Comparison of ENCODE assay signal across 22 mouse cellular contexts in the genomic region with DNA sequence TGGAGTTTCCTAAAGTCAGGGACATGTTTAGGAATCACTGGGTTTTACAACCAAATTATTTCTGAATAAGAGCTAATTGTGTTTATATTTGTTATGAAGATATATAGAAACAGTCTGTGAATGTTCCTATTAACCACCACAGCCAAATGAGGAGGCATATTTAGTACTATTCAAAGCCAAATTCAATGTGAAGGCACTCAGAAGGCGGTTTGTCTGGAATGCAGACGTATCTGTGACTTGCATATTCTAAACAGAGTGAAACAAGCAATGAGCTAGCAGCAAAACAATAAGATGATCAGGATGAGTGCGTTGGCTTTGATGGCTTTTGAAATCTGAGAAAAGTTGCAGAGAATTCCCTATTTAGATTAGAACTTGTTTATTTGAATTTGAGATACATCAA.
A peak's percentile ranks its signal among the peaks of the same experiment; 100 is the strongest.
DNase-seq lines count a peak whose midpoint lies in the region; ATAC-seq and TF ChIP-seq lines count a peak whose summit lies in the region.
"Had no signal": no experiment of that assay in that cellular context is flagged by ENCODE, and none has a peak within 500 bp of the region (broad histone marks: within the 10 kb centered on the region; RNA-seq: fewer than 3 reads in every experiment).

No protein-coding gene starts in this region.

- H3K9me3 ChIP-seq in forebrain, embryonic 14.5 days (replicated peaks; ENCODE audit: control insufficient read depth, low read length): no peaks in the 10 kb centered on the region
- no peaks in the 10 kb centered on the region for H3K9me3 ChIP-seq in forebrain, embryonic 11.5 days (ENCODE audit: control insufficient read depth, low read length)
- H3K9me3 ChIP-seq in forebrain, postnatal 0 days (ENCODE audit: low read length): no peaks in the 10 kb centered on the region
- H3K9me3 ChIP-seq: embryonic facial prominence, embryonic 13.5 days; embryonic facial prominence, embryonic 15.5 days had no signal

- no peaks in the 10 kb centered on the region for H3K36me3 ChIP-seq in forebrain, embryonic 14.5 days (ENCODE audit: control insufficient read depth, insufficient read depth, low read length)
- H3K36me3 ChIP-seq in forebrain, embryonic 11.5 days (ENCODE audit: control insufficient read depth, insufficient read depth, low read length): no peaks in the 10 kb centered on the region
- no peaks in the 10 kb centered on the region for H3K36me3 ChIP-seq in forebrain, postnatal 0 days (ENCODE audit: insufficient read depth)
- H3K36me3 ChIP-seq: embryonic facial prominence, embryonic 13.5 days; embryonic facial prominence, embryonic 15.5 days had no signal

- no peak overlapping the region for H3K4me3 ChIP-seq in forebrain, embryonic 14.5 days (ENCODE audit: low read depth, low read length)
- no peak overlapping the region for H3K4me3 ChIP-seq in forebrain, embryonic 11.5 days (ENCODE audit: low read depth, low read length)
- no peak overlapping the region for H3K4me3 ChIP-seq in forebrain, postnatal 0 days (ENCODE audit: low read depth, low read length)
- H3K4me3 ChIP-seq: embryonic facial prominence, embryonic 13.5 days; embryonic facial prominence, embryonic 15.5 days; erythroblast, embryonic 14.5 days had no signal

- no peak overlapping the region for H3K9ac ChIP-seq in forebrain, embryonic 14.5 days (ENCODE audit: low read length)
- no peak overlapping the region for H3K9ac ChIP-seq in forebrain, embryonic 11.5 days (ENCODE audit: low read length)
- no peak overlapping the region for H3K9ac ChIP-seq in forebrain, postnatal 0 days
- H3K9ac ChIP-seq: embryonic facial prominence, embryonic 13.5 days; embryonic facial prominence, embryonic 15.5 days had no signal

- H3K4me2 ChIP-seq in forebrain, embryonic 14.5 days (ENCODE audit: low read length): no peak overlapping the region
- H3K4me2 ChIP-seq in forebrain, embryonic 11.5 days (ENCODE audit: low read depth, low read length, severe bottlenecking): no peak overlapping the region
- H3K4me2 ChIP-seq in forebrain, postnatal 0 days (ENCODE audit: low read depth): no peak overlapping the region
- H3K4me2 ChIP-seq: embryonic facial prominence, embryonic 13.5 days; embryonic facial prominence, embryonic 15.5 days had no signal

- TF ChIP-seq POLR2A in brain, embryonic 14.5 days (IDR thresholded peaks at IDR 0.05; ENCODE audit: borderline replicate concordance, extremely low read depth, insufficient read depth, insufficient read length, poor library complexity, severe bottlenecking): no peak

- whole genome bisulfite sequencing in forebrain, embryonic 14.5 days: 36% methylated on average over 3 of the region's 3 CpGs
- 68% methylated on average over 3 of the region's 3 CpGs for WGBS in forebrain, embryonic 11.5 days
- WGBS in forebrain, postnatal 0 days: 44% methylated on average over 3 of the region's 3 CpGs

- peak; percentile 44 for DNase-seq in forebrain, embryonic 14.5 days (ENCODE audit: low spot score)
- no peak for DNase-seq in forebrain, embryonic 11.5 days (ENCODE audit: low spot score)
- DNase-seq in Muller cell, postnatal 12 days (ENCODE audit: inconsistent ontology term): peak; percentile 42
- DNase-seq in brain, embryonic 14.5 days (ENCODE audit: low read depth): peak; percentile 54
- no peak for DNase-seq in forebrain, postnatal 0 days
- no peak for DNase-seq in left cerebral cortex, postnatal 10 days (ENCODE audit: extremely low spot score in 1 of 2, low spot score in 2 of 2)
- DNase-seq in frontal cortex, adult 2 months (ENCODE audit: extremely low spot score in 1 of 2, low spot score in 1 of 2): no peak
- DNase-seq: adrenal gland, adult 8-10 months; adrenal gland, postnatal 14 days; adrenal gland, postnatal 36 days; cerebellum, adult 11 months; cerebellum, adult 18-20 months; cerebellum, adult 8-10 months; cerebellum, adult 9-11 months; cerebellum, postnatal 14 days; cerebellum, postnatal 36 days; embryo, embryonic 11 days had no signal

- H3K4me1 ChIP-seq in forebrain, embryonic 14.5 days (ENCODE audit: control insufficient read depth, insufficient read depth, low read length): no peaks in the 10 kb centered on the region
- no peaks in the 10 kb centered on the region for H3K4me1 ChIP-seq in forebrain, embryonic 11.5 days (replicated peaks; ENCODE audit: control insufficient read depth, insufficient read depth, low read length)
- no peaks in the 10 kb centered on the region for H3K4me1 ChIP-seq in forebrain, postnatal 0 days (ENCODE audit: insufficient read depth)
- H3K4me1 ChIP-seq: embryonic facial prominence, embryonic 13.5 days; embryonic facial prominence, embryonic 15.5 days had no signal

- ATAC-seq in forebrain, embryonic 14.5 days: no peak
- ATAC-seq in forebrain, embryonic 11.5 days (replicated peaks; ENCODE audit: low FRiP score): no peak
- peak; percentile 42 for ATAC-seq in forebrain, postnatal 0 days
- ATAC-seq: activated CD4-positive, CD25-positive, alpha-beta regulatory T cell, adult 4 months; Patski had no signal

- H3K27ac ChIP-seq in forebrain, embryonic 14.5 days (ENCODE audit: low read depth, low read length): no peak overlapping the region
- H3K27ac ChIP-seq in forebrain, embryonic 11.5 days (ENCODE audit: low read depth, low read length): no peak overlapping the region
- H3K27ac ChIP-seq in forebrain, postnatal 0 days (ENCODE audit: low read depth, low read length): no peak overlapping the region
- H3K27ac ChIP-seq: embryonic facial prominence, embryonic 13.5 days; embryonic facial prominence, embryonic 15.5 days had no signal

- intact Hi-C loops in left cerebral cortex, postnatal 10 days (cut with DNase I): no loop called here

- TF ChIP-seq CTCF in brain, embryonic 14.5 days (IDR thresholded peaks at IDR 0.05; ENCODE audit: borderline replicate concordance, extremely low read depth, insufficient read depth, insufficient read length): no peak
- TF ChIP-seq CTCF in forebrain, postnatal 0 days (IDR thresholded peaks at IDR 0.05; ENCODE audit: low read depth): no peak

- no peaks in the 10 kb centered on the region for H3K27me3 ChIP-seq in forebrain, embryonic 14.5 days (replicated peaks; ENCODE audit: control insufficient read depth, insufficient read depth, low read length)
- no peaks in the 10 kb centered on the region for H3K27me3 ChIP-seq in forebrain, embryonic 11.5 days (ENCODE audit: control insufficient read depth, insufficient read depth, low read length)
- no peaks in the 10 kb centered on the region for H3K27me3 ChIP-seq in forebrain, postnatal 0 days (ENCODE audit: insufficient read depth, low read length)
- H3K27me3 ChIP-seq: embryonic facial prominence, embryonic 13.5 days; embryonic facial prominence, embryonic 15.5 days had no signal

Comparison
In these comparisons a context has a peak if more than half of its experiments do, and no peak if none do; other contexts are left out.
1. DNase-seq: peak in forebrain, embryonic 14.5 days (single experiment), Muller cell, postnatal 12 days (single experiment) and brain, embryonic 14.5 days (single experiment); none in forebrain, embryonic 11.5 days (single experiment), forebrain, postnatal 0 days (single experiment), left cerebral cortex, postnatal 10 days (0 of 2) and frontal cortex, adult 2 months (0 of 2).